Mouse (Mus musculus) stomach, postnatal 0 days (tissue): ENCODE measurements at regions not wholly inside any gene's neighbourhood (a gene's known extent, or its start where the extent isn't known, plus 50 kb on each side); places are given as distances from the start of the nearest gene placed in this dataset.

ENCODE experiments used
- ATAC-seq: fragments of 200-750 bp; cut with Nextera tagmentation; 2 replicates; pipeline ENCODE4 v1.8.0; 2017; ENCODE audit not compliant: low FRiP score, low TSS enrichment
- DNase-seq: peaks from one replicate; pipeline ENCODE4 v3.0.0-alpha.2; 2016; ENCODE audit warnings: low spot score
- H3K27ac ChIP-seq: fragments of 300-500 bp; sonication (generic); replicated peaks from 2 replicates; pipeline ENCODE4 v1.5.1; 2014; ENCODE audit warnings: mild to moderate bottlenecking, control low read depth
- H3K27me3 ChIP-seq: fragments of 300-500 bp; sonication (generic); 2 replicates; pipeline ENCODE4 v1.6.1; 2014; ENCODE audit warnings: low read length; ENCODE audit not compliant: control insufficient read depth, insufficient read depth
- H3K36me3 ChIP-seq: fragments of 300-500 bp; sonication (generic); 2 replicates; pipeline ENCODE4 v1.6.1; 2014; ENCODE audit warnings: low read length, mixed read lengths; ENCODE audit not compliant: control insufficient read depth, insufficient read depth
- H3K4me1 ChIP-seq: fragments of 300-500 bp; sonication (generic); replicated peaks from 2 replicates; pipeline ENCODE4 v1.6.1; 2014; ENCODE audit warnings: antibody characterized with exemption; ENCODE audit not compliant: control insufficient read depth, insufficient read depth
- H3K4me2 ChIP-seq: fragments of 300-500 bp; sonication (generic); replicated peaks from 2 replicates; pipeline ENCODE4 v1.6.1; 2014; ENCODE audit warnings: low read depth, mild to moderate bottlenecking, control low read depth, moderate library complexity
- H3K4me3 ChIP-seq: fragments of 300-500 bp; sonication (generic); 2 replicates; pipeline ENCODE4 v1.5.1; 2014; ENCODE audit warnings: low read depth, low read length, control low read depth
- H3K9ac ChIP-seq: fragments of 300-500 bp; sonication (generic); 2 replicates; pipeline ENCODE4 v1.6.1; 2014; ENCODE audit warnings: mild to moderate bottlenecking, low read length, control low read depth, mixed read lengths
- H3K9me3 ChIP-seq: fragments of 300-500 bp; sonication (generic); 2 replicates; pipeline ENCODE4 v1.6.1; 2016; ENCODE audit warnings: low read length; ENCODE audit not compliant: control insufficient read depth
- CTCF ChIP-seq: IDR thresholded peaks from 2 replicates; pipeline ENCODE4 v1.5.1; 2016; ENCODE audit warnings: antibody characterized with exemption, low read depth, mild to moderate bottlenecking, moderate library complexity
- EP300 ChIP-seq: optimal IDR thresholded peaks from 2 replicates; pipeline ENCODE3; 2016; ENCODE audit warnings: antibody characterized with exemption
- WGBS: fragments of 180-500 bp; shearing (Covaris S2); extraction: QIAGEN DNeasy Blood & Tissue Kit; methylation state at CpG from one replicate; pipeline ENCODE4 v1.1.7; 2014; 5-methylcytosine and 5-hydroxymethylcytosine counted together

DNA sequence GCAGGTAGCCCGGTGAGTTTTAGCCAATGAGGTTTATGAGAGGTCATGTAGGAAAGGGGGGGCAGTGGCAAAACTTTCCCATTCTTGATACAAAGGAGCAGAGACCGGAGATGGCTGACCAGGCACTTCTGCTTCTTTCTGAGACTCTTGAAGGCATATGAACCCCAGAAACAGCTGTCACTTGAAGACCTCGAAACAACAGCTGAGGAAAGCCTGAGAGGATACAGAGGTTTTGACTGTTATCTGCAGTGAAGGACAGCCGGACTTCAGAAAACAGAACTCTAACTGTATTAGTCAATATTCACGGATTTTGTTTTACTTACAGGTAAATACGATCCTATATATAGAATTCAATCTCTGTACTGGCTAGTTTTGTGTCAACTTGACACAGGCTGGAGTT, 50.0 kb upstream of the Tiparp start:
- Histone ChIP-seq H3K36me3 (no peaks in the 10 kb centered on the region), H3K4me3 (no peak overlapping the region), H3K27ac (no peak overlapping the region), H3K4me2 (no peak overlapping the region), H3K9ac (no peak overlapping the region), H3K4me1 (0 out of 2 replicates have a peak, but pooled peaks cover 2% of the 10 kb centered on the region), H3K27me3 (no peaks in the 10 kb centered on the region), H3K9me3 (no peaks in the 10 kb centered on the region)
- 85% methylated on average over 6 of the region's 6 CpGs for WGBS
- ATAC-seq (no peak), DNase-seq (no peak)
- TF ChIP-seq CTCF: no peak
- TF ChIP-seq EP300: no peak

DNA sequence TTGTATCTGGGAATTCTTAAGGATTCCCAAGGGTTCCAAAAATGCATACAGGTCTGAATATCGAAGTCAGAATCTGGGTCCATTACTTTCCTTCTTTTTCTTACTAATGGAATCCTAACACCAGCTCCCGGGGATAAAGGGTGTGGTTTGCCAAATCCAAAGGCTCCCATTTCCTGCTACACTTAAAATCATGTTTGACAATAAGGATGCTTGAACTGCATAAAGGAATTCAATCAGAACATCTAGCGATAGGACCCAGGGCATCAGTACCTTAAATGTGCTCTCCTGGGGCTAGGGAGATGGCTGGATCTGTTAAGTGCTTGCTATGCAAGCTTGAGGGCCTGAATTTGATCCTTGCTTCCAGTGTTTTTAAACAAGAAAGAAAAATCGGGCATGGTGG, 51.1 kb upstream of the Tiparp start:
- TF ChIP-seq EP300 (no peak), CTCF (no peak)
- Histone ChIP-seq H3K9ac (no peak overlapping the region), H3K27me3 (no peaks in the 10 kb centered on the region), H3K9me3 (no peaks in the 10 kb centered on the region), H3K27ac (no peak overlapping the region), H3K4me3 (no peak overlapping the region), H3K4me2 (no peak overlapping the region), H3K36me3 (no peaks in the 10 kb centered on the region), H3K4me1 (no peaks in the 10 kb centered on the region)
- DNase-seq (no peak), ATAC-seq (no peak)
- WGBS: 66% methylated on average over 4 of the region's 4 CpGs

DNA sequence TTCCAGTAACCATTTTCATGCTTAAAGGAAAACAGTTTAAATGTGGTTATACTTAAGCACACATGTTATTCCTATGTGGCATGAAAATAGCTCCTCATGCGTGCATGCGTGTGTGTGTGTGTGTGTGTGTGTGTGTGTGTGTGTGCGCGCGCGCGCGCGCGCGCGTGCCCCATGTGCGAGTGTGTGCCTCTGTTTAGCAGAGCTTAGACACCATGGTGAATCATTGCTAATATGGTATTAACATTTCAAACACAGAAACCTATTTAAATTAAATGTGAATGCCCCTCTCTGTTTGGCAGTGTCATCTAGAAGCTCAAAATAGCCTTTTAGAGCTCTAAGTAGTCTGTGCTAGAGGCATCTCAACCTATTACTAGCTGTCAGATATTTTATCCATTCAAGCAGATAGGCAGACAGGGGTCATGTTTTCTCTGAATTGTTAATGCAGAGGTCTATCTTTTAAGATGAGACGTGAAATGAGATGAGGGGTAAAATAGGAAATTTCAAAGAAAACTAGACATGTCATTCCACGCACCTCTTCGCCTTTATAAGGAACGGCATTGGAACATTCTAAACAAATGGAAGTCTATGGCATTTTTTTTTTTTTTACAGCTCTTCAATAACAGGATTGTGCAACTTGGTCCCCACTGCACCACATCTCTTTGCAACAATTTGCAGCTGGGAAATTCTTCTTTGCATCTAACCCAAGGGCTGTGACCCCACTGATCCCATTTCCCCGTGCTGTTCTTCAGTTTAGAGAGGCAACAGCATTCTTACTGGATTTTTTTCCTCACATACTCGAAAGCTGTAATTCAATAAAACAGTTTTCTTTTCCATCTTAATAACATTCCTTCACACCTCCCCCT, 51.9 kb upstream of the Tiparp start:
- Histone ChIP-seq H3K4me2 (no peak overlapping the region), H3K4me1 (no peaks in the 10 kb centered on the region), H3K9me3 (no peaks in the 10 kb centered on the region), H3K4me3 (no peak overlapping the region), H3K36me3 (no peaks in the 10 kb centered on the region), H3K9ac (no peak overlapping the region), H3K27ac (no peak overlapping the region), H3K27me3 (no peaks in the 10 kb centered on the region)
- DNase-seq (no peak), ATAC-seq (no peak)
- WGBS: 84% methylated on average over 19 of the region's 19 CpGs
- no peak for TF ChIP-seq CTCF
- TF ChIP-seq EP300: no peak

DNA sequence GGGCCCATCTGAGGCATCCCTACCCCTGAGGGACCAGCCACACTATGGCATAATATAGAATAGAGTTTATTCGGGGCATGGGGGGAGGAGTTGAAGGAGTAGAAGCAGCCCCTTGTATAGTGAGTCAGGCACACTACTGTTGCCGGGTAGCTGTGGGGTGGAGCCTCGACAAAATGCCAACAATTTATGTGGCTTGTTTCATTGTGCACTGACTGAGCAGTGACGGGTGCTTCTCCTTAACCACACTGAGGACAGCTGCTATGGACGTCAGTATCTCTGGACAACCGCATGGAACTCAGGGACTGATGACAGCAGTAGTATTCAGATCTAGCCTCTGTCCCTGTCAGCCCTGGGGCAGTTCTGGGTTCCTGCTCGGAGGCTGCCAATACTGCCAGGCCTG, 53.6 kb upstream of the Tiparp start:
- Histone ChIP-seq H3K27ac (no peak overlapping the region), H3K4me1 (no peaks in the 10 kb centered on the region), H3K9me3 (no peaks in the 10 kb centered on the region), H3K27me3 (no peaks in the 10 kb centered on the region), H3K4me3 (no peak overlapping the region), H3K36me3 (no peaks in the 10 kb centered on the region), H3K9ac (no peak overlapping the region), H3K4me2 (no peak overlapping the region)
- DNase-seq (no peak), ATAC-seq (no peak)
- WGBS: 73% methylated on average over 7 of the region's 7 CpGs
- TF ChIP-seq CTCF: no peak
- TF ChIP-seq EP300: no peak

DNA sequence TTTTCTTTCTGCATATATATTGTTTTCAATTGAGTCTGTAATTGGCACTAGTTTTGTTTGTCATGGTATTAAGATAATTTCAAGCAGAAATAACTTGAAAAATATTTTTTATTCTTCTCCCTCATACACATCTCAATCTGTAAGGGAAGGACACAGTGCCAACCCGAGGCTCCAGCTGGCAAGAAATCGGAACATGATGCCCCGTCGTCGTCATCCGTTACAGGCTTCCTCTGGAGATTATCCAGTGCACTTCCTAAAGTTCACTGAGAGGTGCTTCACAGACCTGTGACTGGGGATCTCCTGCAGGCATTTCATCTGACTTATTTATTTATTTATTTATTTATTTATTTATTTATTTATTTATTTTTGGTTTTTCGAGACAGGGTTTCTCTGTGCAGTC, 56.4 kb upstream of the Tiparp start:
- Histone ChIP-seq H3K4me1 (no peaks in the 10 kb centered on the region), H3K4me2 (no peak overlapping the region), H3K27me3 (no peaks in the 10 kb centered on the region), H3K9ac (no peak overlapping the region), H3K4me3 (no peak overlapping the region), H3K27ac (no peak overlapping the region), H3K9me3 (no peaks in the 10 kb centered on the region), H3K36me3 (no peaks in the 10 kb centered on the region)
- 82% methylated on average over 7 of the region's 7 CpGs for WGBS
- no peak for TF ChIP-seq CTCF
- TF ChIP-seq EP300: no peak
- ATAC-seq: no peak
- no peak for DNase-seq

DNA sequence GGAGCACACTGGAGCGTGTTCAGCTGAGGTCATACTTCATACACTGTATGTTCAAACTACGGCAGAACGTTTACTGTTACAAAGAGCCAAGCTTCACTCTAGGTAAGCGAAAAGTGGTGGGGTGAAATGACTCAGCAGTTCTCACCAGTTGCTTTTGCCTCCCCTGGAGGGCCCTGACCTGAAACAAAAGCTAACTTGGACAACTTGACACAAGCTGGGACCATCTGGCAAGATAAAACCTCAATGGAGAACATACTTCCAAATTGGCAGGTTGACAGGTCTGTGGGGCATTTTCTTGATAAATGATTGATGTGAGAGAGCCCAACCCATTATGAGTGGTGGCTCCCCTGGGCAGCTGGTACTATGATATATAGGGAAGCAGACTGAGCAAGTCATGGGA, 59.0 kb upstream of the Tiparp start:
- Histone ChIP-seq H3K36me3 (no peaks in the 10 kb centered on the region), H3K9ac (no peak overlapping the region), H3K4me3 (no peak overlapping the region), H3K27me3 (no peaks in the 10 kb centered on the region), H3K27ac (no peak overlapping the region), H3K4me1 (no peaks in the 10 kb centered on the region), H3K9me3 (no peaks in the 10 kb centered on the region), H3K4me2 (no peak overlapping the region)
- no peak for DNase-seq
- TF ChIP-seq EP300 (no peak), CTCF (no peak)
- ATAC-seq: no peak
- WGBS: 60% methylated on average over 4 of the region's 4 CpGs
